Mouse (Mus musculus) olfactory bulb, adult 2 months (tissue): ENCODE measurements around the gene Mospd3.

Experiments
- CTCF ChIP-seq: fragments of 200-500 bp; IDR thresholded peaks from 2 replicates; pipeline ENCODE4 v1.5.1; 2012; ENCODE audit warnings: low read depth, mild to moderate bottlenecking, low read length, moderate library complexity; ENCODE audit not compliant: insufficient read depth
- POLR2A ChIP-seq: fragments of 200-500 bp; IDR thresholded peaks from 2 replicates; pipeline ENCODE4 v1.6.1; 2012; ENCODE audit warnings: mild to moderate bottlenecking, low read depth, low read length, moderate library complexity; ENCODE audit not compliant: insufficient read depth

- TF ChIP-seq CTCF (no peak), POLR2A (no peak)
Observed at GRCm38 (mm10) chr5:137551119-137551518, 49.7 kb downstream of the Mospd3 start.
